Mouse (Mus musculus) heart, embryonic 14.5 days (tissue): ENCODE measurements around the gene Entpd7. TPM values are rescaled to one million over a fixed set of nuclear protein-coding genes. Genes with fewer than 3 reads are reported as not detected.
A peak's percentile ranks its signal among the peaks of the same experiment; 100 is the strongest.

Experiments
- ATAC-seq: fragments of 200-750 bp; cut with Nextera tagmentation; 2 replicates; pipeline ENCODE4 v1.8.0; 2017; ENCODE audit warnings: low read depth, moderate TSS enrichment; ENCODE audit not compliant: insufficient number of reproducible peaks, insufficient read depth, low FRiP score
- H3K27ac ChIP-seq, 2 experiments: fragments of 200-500 bp in 1 of 2; fragments of 300-500 bp in 1 of 2; sonication (generic) in 1 of 2; replicated peaks in 1 of 2; 2 replicates each; pipeline ENCODE4 v1.5.1; 2012 to 2014; ENCODE audit warnings: low read depth in 2 of 2, low read length in 2 of 2, control low read depth in 1 of 2, mild to moderate bottlenecking in 1 of 2, mixed read lengths in 1 of 2; ENCODE audit not compliant: control insufficient read depth in 1 of 2, insufficient read depth in 1 of 2
- H3K27me3 ChIP-seq: fragments of 300-500 bp; sonication (generic); 2 replicates; pipeline ENCODE4 v1.6.1; 2014; ENCODE audit warnings: mild to moderate bottlenecking, low read length, control low read depth; ENCODE audit not compliant: control insufficient read depth, insufficient read depth
- H3K36me3 ChIP-seq: fragments of 300-500 bp; sonication (generic); 2 replicates; pipeline ENCODE4 v1.6.1; 2014; ENCODE audit warnings: mild to moderate bottlenecking, control low read depth, low read length, mixed read lengths; ENCODE audit not compliant: control insufficient read depth, insufficient read depth
- H3K4me1 ChIP-seq, 2 experiments: fragments of 200-500 bp in 1 of 2; fragments of 300-500 bp in 1 of 2; sonication (generic) in 1 of 2; 2 replicates each; pipeline ENCODE4 v1.6.1; 2012 to 2014; ENCODE audit warnings: low read length in 2 of 2, control low read depth in 1 of 2, mixed read lengths in 1 of 2; ENCODE audit not compliant: control insufficient read depth in 2 of 2, insufficient read depth in 2 of 2
- H3K4me2 ChIP-seq: fragments of 300-500 bp; sonication (generic); 2 replicates; pipeline ENCODE4 v1.6.1; 2014; ENCODE audit warnings: mild to moderate bottlenecking, low read length
- H3K4me3 ChIP-seq, 2 experiments: fragments of 200-500 bp in 1 of 2; fragments of 300-500 bp in 1 of 2; sonication (generic) in 1 of 2; 2 replicates each; pipeline ENCODE4 v1.5.1; 2012 to 2014; ENCODE audit warnings: low read length in 2 of 2, mild to moderate bottlenecking in 2 of 2, control low read depth in 1 of 2, low read depth in 1 of 2, moderate library complexity in 1 of 2; ENCODE audit not compliant: control insufficient read depth in 1 of 2, insufficient read depth in 1 of 2
- H3K9ac ChIP-seq: fragments of 300-500 bp; sonication (generic); 2 replicates; pipeline ENCODE4 v1.6.1; 2014; ENCODE audit warnings: mild to moderate bottlenecking, low read length
- H3K9me3 ChIP-seq: fragments of 300-500 bp; sonication (generic); 2 replicates; pipeline ENCODE4 v1.6.1; 2016; ENCODE audit warnings: low read length, control low read depth; ENCODE audit not compliant: control insufficient read depth
- WGBS: fragments of 180-500 bp; shearing (Covaris S2); extraction: QIAGEN DNeasy Blood & Tissue Kit; methylation state at CpG from one replicate; pipeline ENCODE4 v1.1.7; 2014; 5-methylcytosine and 5-hydroxymethylcytosine counted together
- polyA plus RNA-seq: library from polyadenylated mRNA; unstranded; fragments of >200 nt; fragmentation: Nextera tagmentation; extraction: Ambion mirVana; gene quantifications from 2 replicates; pipeline ENCODE4 v1.2.1, GENCODE M21; 2014

The Entpd7 gene
- polyA plus RNA-seq, 1 experiment from 2014 or later = 6.9 TPM

DNA sequence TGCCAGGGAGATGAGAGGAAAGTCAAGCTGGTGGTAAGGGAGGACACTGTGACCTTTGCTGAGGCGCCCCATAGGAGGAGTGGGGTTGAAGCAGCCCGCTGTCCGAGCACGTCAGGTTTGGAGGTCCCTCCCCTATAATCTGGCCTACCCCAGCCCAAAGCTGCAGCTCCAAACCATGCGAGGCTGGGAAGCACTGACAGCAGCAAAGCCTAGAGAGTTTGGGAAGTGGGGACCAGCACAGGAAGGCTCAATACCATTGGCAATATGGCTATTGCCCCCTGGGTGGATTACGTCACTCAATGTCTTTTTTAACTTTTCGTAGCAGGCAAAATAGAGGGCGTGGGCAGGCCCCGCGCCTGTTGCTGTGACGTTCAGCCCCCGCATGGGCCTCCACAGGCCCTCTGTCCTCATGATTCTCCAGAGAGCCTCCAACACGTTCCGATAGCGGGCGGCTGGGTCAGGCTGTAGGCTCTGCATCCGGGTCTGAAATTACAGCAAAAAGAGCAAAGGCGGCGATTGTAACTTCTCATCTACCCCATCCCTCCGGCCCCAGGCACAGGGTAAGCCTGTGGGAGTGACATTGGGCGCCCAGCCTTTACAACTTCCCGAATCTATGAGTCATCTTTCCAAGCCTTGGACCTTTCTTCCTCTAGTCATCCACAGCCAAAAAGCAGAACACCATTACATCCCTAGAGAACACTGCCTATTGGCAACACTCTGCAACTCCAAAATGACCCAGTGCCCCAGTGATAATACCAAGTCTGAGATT is 22.6 kb upstream of the Entpd7 start:
- Histone ChIP-seq H3K9ac (no peak overlapping the region), H3K27ac (no peak overlapping the region), H3K36me3 (peaks cover 30% of the 10 kb centered on the region), H3K9me3 (no peaks in the 10 kb centered on the region), H3K4me3 (no peak overlapping the region), H3K4me1 (peaks cover 2 to 14% of the 10 kb centered on the region in 2 experiments; a peak in 3 of 4 replicates), H3K4me2 (no peak overlapping the region), H3K27me3 (no peaks in the 10 kb centered on the region)
- ATAC-seq = no peak
- 85% methylated on average over 22 of the region's 22 CpGs for WGBS

DNA sequence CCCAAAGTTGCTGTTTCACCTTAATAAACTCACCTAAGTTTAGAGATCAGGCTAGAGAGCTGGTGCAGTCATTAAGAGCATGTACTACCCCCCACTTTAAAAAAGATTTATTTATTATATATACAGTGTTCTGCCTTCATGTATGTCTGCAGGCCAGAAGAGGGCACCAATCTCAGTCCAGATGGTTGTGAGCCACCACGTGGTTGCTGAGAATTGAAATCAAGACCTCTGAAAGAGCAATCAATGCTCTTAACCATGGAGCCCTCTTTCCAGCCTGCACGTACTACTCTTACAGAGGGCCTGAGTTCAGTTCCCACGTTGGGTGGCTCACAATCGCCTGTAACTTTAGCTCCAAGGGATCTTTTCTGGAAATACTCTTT is 22.1 kb upstream of the Entpd7 start:
- no peak overlapping the region for H3K9ac ChIP-seq
- H3K27ac ChIP-seq = no peak overlapping the region
- no peaks in the 10 kb centered on the region for H3K9me3 ChIP-seq
- ATAC-seq = no peak
- no peaks in the 10 kb centered on the region for H3K27me3 ChIP-seq
- WGBS = 67% methylated on average over 4 of the region's 4 CpGs
- no peak overlapping the region for H3K4me2 ChIP-seq
- peaks cover 2 to 14% of the 10 kb centered on the region in 2 experiments; a peak in 3 of 4 replicates for H3K4me1 ChIP-seq
- H3K4me3 ChIP-seq = no peak overlapping the region
- peaks cover 30% of the 10 kb centered on the region for H3K36me3 ChIP-seq

DNA sequence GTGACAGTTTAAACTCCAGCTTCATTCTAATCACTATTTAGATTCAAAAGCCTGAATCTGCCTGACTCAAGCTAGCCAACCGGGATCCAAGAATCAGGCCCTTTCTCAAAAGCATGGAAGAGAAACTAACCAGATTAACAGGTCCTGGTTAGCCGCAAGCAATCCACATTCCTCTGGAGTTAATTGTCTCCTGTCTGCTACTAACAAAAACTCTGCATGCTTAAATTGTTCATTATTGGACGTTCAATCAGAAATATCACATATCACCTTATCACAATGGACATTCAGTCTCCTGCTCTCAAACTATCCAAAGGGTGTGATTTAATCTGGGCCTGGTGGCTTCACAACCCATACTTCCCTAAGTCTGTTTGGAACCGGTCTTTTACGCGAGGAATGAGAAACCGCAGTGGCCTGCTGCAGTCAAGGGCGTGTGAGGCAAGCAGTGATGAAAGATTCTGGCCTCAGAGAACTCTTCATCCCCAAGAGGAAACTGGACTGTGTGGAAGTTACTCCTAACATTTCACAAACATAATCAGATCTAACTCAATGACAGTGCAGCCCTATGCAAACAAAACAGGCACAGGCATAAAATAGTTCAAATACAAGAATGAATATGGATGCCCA is 20.2 kb upstream of the Entpd7 start:
- no peak overlapping the region for H3K9ac ChIP-seq
- H3K27ac ChIP-seq = no peak overlapping the region
- no peaks in the 10 kb centered on the region for H3K9me3 ChIP-seq
- H3K27me3 ChIP-seq = no peaks in the 10 kb centered on the region
- WGBS = 81% methylated on average over 8 of the region's 8 CpGs
- peaks cover 15% of the 10 kb centered on the region for H3K36me3 ChIP-seq
- H3K4me3 ChIP-seq = no peak overlapping the region
- no peak for ATAC-seq
- H3K4me2 ChIP-seq = no peak overlapping the region
- peaks cover 5 to 22% of the 10 kb centered on the region in 2 experiments for H3K4me1 ChIP-seq

DNA sequence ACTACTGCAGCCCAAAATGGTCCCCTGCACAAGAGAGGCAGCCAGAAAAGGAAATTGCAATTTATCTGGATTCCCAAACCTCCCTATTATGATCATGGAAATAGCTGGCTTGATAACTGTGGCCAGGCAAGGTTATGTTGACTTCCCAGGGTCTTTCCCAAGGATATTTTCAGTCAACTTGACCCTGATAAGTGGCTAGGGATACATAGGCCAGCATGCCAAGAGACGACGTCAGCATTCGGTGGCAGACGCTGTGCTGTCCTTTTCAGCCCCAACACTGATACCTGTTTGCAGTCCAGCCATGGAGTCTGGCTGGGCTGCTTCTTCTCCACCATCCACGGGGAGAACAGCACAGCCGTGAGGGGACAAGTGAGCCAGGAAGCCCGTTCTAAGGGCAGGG is 18.4 kb upstream of the Entpd7 start:
- H3K4me3 ChIP-seq = no peak overlapping the region
- 0 out of 2 replicates have a peak, but pooled peaks cover 6% of the 10 kb centered on the region for H3K36me3 ChIP-seq
- H3K9me3 ChIP-seq = no peaks in the 10 kb centered on the region
- no peaks in the 10 kb centered on the region for H3K27me3 ChIP-seq
- no peak for ATAC-seq
- no peak overlapping the region for H3K4me2 ChIP-seq
- peaks cover 5 to 23% of the 10 kb centered on the region in 2 experiments for H3K4me1 ChIP-seq
- peak overlapping the region; percentile 42; the same call in 1 of the 2 replicates for H3K9ac ChIP-seq
- WGBS = 27% methylated on average over 7 of the region's 7 CpGs
- H3K27ac ChIP-seq = no peak overlapping the region

DNA sequence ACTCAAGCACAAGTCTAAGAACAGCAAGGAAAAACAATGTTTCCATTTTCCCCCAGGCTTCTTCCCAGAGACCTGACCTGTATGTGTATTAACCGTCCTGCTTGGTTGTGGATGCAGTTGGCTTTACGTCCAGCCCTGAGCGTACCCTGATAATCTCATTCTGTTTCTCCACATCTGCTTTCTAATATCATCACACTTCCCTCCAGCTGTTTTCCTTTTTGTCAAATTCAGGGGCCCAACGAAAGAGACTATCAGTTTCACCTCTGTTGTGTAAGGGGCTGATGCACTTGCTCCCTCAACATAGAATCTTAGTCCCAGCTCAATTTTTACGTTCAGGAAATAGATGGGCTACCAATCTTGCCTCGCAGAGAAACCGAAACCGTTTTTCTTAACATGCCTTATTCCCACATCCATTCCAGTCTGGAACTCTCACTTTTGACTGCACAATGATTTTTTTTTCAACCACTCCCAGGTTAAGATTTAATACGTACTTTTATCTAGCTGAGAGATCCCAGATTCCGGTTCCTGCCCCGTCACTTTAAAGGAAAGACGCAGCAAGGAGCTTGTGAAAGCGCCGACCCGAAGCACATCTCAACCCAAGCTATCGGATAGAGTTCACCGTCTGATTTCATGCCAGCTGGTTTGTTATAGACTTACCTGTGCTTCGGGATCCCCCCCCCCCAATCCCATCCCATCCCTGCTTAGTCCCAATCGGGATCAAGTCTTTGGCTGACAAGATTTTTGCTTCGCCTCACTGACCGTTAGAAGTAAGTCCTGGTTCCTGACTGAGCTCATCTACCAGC is 15.8 kb upstream of the Entpd7 start:
- peaks cover 5 to 27% of the 10 kb centered on the region in 2 experiments for H3K4me1 ChIP-seq
- peak overlapping the region; percentile 96 for H3K9ac ChIP-seq
- ATAC-seq = no peak
- peak overlapping the region; percentile 86 for H3K4me2 ChIP-seq
- H3K4me3 ChIP-seq = peak overlapping the region; percentile 90
- no peaks in the 10 kb centered on the region for H3K27me3 ChIP-seq
- H3K36me3 ChIP-seq = no peaks in the 10 kb centered on the region
- 7% methylated on average over 21 of the region's 21 CpGs for WGBS
- H3K27ac ChIP-seq = peak overlapping the region; percentile 51 to 86; a peak in 3 of 4 replicates
- no peaks in the 10 kb centered on the region for H3K9me3 ChIP-seq

DNA sequence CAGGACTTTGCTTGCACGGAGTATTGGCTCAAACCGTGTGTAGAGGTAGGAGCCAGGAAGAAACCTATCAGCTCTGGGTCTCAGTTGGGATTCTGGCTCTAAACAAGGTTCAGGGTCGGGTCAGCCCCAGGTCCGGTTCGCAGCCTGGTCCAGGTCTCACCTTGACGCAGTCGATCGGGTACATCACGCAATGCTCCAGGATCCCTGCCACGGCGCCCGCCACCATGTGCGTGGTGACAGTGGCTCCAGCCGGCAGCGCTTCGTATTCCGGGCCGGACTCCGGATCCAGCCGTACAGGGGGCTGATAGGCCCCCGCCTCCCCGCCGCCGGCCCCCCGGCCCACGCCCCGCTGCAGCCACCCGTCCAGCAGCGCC is 15.2 kb upstream of the Entpd7 start:
- WGBS = under 1% methylated on average over 28 of the region's 29 CpGs
- Histone ChIP-seq H3K4me3 (peak overlapping the region; percentile 90), H3K4me1 (peaks cover 5 to 27% of the 10 kb centered on the region in 2 experiments), H3K4me2 (peak overlapping the region; percentile 86), H3K36me3 (no peaks in the 10 kb centered on the region), H3K9me3 (no peaks in the 10 kb centered on the region), H3K27me3 (no peaks in the 10 kb centered on the region), H3K9ac (peak overlapping the region; percentile 96), H3K27ac (peak overlapping the region; percentile 51 to 86; a peak in 3 of 4 replicates)
- ATAC-seq = no peak

DNA sequence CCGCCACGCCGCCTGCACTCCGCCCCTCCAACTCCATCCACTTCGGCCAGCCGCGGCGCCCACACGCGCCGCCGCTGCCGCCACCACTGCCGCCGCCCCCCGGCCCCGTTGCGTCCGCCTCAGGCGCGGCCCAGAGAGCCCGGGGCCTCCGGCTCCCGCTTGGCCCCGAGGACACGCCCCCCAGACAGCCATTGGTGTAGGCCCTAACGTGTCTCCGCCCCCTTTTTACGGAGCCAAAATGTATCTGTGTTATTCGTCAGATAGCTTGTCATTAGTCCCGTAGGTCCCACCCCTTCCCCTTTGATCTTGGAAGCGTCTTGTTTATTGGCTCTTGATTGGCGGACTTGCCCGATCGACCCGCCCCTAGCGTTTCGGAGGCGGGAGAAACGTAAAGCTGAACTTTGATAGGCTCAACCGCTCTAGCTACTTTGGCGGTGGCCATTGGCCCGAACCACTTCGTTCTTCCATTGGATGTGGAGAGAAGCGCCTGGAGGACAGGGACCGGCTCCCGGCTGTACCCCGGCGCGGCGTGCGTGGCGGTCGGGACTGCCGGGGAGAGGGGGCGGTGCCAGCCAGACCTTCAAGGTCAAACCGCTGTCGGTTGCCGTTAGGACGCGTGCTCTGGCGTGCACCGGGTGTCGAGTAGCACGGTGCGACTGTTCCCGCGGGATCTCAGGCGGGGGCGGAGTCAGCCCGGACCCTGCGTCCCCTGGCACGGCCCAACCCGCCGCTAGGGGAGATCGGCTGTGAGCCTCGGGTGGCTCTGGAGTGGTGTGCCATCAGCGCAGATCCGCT is 14.5 kb upstream of the Entpd7 start, which contains the start of gene Slc25a28:
TSS of gene Slc25a28 (minus strand) at position 152 of the 795 bp plus-strand sequence.
- Histone ChIP-seq H3K27me3 (no peaks in the 10 kb centered on the region), H3K4me3 (peak within 1 kb of the TSS; percentile 90), H3K36me3 (no peaks in the 10 kb centered on the region), H3K27ac (peak within 1 kb of the TSS; percentile 97 to 98), H3K4me2 (peak within 1 kb of the TSS; percentile 94), H3K9me3 (no peaks in the 10 kb centered on the region), H3K4me1 (peaks cover 5 to 27% of the 10 kb centered on the region in 2 experiments), H3K9ac (peak within 1 kb of the TSS; percentile 96)
- peak; percentile 95 for ATAC-seq
- WGBS = under 1% methylated on average over 76 of the region's 79 CpGs
